Mouse (Mus musculus): ENCODE data around the gene Uap1l1. TPM values are rescaled to one million over a fixed set of nuclear protein-coding genes. Genes with fewer than 3 reads are reported as not detected.
A peak's percentile ranks its signal among the peaks of the same experiment; 100 is the strongest.

Uap1l1 gene
- polyA plus RNA-seq, 1 experiment from 2014 or later = 7.3 TPM

DNA sequence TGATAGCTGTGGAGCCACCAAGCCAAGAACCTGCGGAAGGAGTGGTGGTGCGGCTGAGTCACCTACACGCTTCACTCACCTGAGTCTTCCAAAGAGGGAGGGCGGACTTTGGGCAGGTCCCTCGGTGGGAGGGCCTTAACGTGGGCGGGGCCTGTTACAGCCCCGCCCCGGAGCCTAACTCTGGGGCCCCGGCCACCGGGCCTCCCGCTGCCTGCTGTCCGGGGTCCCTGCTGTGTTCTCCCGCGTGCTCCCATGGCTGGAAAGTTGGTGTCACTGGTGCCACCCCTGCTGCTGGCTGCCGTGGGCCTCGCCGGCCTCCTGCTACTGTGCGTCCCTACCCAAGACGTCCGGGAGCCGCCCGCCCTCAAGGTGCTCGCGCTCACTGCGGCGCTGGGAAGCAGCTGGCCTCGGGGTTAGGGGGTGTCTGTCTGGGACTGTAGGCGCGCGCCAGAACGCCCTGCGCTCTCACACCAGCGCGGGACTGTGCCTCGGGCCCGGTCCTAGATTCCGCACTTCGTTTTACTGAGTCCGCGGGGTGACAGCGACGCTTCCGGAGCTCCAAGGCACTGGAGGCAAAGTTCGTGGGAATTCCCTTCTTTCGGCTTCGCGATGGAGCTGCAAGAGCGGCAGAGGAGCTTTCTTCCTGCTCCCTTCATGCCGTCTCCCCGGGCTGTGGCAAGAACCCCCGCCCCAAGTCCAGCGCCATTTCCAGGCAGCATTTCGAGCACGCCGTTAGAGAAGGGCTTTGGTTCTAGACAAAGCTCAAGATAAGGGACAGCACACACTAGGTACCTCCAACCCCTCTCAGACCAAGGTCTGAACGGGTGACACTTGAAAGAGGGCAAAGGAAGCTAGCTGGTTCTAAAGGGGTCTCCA, 30.5 kb upstream of the Uap1l1 start, which contains the start of gene Entpd2:
Gene Entpd2 (plus strand): TSS at position 154 of the 876 bp plus-strand sequence.
- Histone ChIP-seq H3K9me3 (no peaks in the 10 kb centered on the region), H3K4me1 (peaks cover 31% of the 10 kb centered on the region), H3K4me3 (peak within 1 kb of the TSS; percentile 52), H3K27ac (no peak within 1 kb of the TSS), H3K27me3 (ENCODE audit: poor library complexity, severe bottlenecking) (peaks cover 77% of the 10 kb centered on the region), H3K36me3 (replicated peaks) (no peaks in the 10 kb centered on the region)
- WGBS = under 1% methylated on average over 57 of the region's 57 CpGs
- DNase-seq (ENCODE audit: extremely low spot score, low spot score) = no peak

DNA sequence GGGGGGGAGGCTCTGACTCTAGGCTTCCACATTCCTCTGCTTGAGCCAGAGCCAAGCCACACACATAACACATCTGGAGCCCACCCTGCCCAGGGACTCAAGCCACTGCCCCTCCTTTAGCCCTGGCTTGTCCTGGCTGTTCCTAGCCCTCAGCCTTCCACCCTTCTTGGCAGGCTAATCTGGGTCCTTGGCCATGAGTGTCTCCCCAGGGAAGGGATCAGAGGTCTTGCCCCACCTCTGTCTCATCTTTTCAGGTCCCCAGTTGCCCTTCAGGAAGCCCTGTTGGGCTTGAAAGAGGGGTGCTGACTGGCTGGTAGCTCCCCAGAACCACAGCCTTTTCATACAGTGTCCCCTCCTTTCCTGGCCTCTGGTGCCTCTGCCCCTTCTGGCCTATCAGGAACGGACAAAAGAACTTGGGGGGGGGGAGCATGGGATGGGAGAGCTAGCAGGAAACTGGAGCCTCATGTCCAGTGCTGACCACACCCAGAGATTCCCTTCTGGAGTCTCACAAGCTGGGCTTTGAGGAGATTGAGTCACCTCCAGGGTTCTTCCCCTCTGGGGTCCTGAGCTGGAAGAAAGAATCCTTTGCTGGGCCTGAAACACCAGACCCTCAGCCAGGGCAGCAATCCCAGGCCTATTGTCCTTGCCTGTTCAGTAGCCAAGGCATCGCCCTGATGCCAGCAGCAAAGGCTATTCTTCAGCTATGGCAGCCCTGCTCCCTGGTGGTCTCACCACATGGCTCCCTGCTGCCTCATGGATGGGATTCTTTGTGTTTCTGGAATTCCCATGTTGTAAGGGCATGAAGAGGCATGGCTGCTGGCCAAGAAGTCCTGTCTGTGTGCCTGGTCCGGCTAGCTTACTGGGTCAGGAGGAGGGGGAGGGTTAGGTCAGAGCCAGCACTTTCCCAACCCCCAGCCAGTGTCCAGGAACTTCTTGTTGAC, 29.1 kb upstream of the Uap1l1 start:
- H3K27ac ChIP-seq = no peak overlapping the region
- DNase-seq (ENCODE audit: extremely low spot score, low spot score) = no peak
- H3K36me3 ChIP-seq (replicated peaks) = no peaks in the 10 kb centered on the region
- no peaks in the 10 kb centered on the region for H3K9me3 ChIP-seq
- H3K4me1 ChIP-seq = peaks cover 26% of the 10 kb centered on the region
- WGBS = 35% methylated on average over 3 of the region's 3 CpGs
- peaks cover 63% of the 10 kb centered on the region for H3K27me3 ChIP-seq (ENCODE audit: poor library complexity, severe bottlenecking)
- H3K4me3 ChIP-seq = 0 out of 2 replicates have a peak overlapping the region, but pooled peaks have one; percentile 2

DNA sequence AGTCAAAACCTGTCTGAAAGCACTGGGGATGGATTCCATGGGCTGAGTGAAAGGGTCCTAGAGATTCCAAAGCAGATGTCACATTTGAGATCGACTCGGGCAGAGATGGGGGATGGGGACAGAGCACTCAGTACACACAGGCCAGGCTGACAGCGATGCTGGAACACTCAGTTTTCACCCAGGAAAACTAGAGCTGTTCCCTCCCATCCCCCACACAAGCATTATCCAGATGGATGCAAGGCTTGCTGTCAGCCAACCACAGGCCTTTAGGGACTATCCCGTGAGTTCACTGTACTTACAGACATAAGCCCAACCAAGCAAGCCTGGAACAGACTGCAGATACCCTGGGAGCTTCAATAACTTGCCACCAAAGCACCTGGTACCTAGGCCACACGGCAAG, 25.8 kb upstream of the Uap1l1 start:
- H3K4me1 ChIP-seq = peaks cover 22% of the 10 kb centered on the region
- H3K27ac ChIP-seq = no peak overlapping the region
- DNase-seq (ENCODE audit: extremely low spot score, low spot score) = no peak
- H3K9me3 ChIP-seq = no peaks in the 10 kb centered on the region
- WGBS = 80% methylated on average over 5 of the region's 5 CpGs
- H3K36me3 ChIP-seq (replicated peaks) = no peaks in the 10 kb centered on the region
- peaks cover 30% of the 10 kb centered on the region for H3K27me3 ChIP-seq (ENCODE audit: poor library complexity, severe bottlenecking)
- no peak overlapping the region for H3K4me3 ChIP-seq

DNA sequence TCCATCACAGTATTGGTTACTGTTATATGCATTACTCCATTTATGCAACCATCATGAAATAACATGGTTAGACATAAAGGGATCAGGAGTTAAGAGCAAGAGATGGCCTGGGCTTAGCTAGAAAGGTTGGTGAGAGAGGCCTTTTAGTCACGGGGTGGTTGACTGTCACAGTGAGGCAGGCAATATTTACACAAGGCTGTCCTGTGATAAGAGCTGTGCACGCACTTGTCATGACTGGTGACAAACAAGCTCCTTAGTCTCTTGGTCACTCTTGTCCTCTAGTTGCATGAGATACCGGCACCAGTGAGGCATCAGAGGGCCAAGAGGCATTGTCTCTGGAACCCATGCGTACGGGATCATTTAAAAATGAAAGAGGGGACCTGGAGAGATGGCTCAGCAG, 19.0 kb upstream of the Uap1l1 start:
- DNase-seq (ENCODE audit: extremely low spot score, low spot score) = no peak
- H3K36me3 ChIP-seq (replicated peaks) = no peaks in the 10 kb centered on the region
- no peaks in the 10 kb centered on the region for H3K4me1 ChIP-seq
- H3K27ac ChIP-seq = no peak overlapping the region
- no peak overlapping the region for H3K4me3 ChIP-seq
- WGBS = 83% methylated on average over 5 of the region's 5 CpGs
- H3K27me3 ChIP-seq (ENCODE audit: poor library complexity, severe bottlenecking) = no peaks in the 10 kb centered on the region
- H3K9me3 ChIP-seq = no peaks in the 10 kb centered on the region

DNA sequence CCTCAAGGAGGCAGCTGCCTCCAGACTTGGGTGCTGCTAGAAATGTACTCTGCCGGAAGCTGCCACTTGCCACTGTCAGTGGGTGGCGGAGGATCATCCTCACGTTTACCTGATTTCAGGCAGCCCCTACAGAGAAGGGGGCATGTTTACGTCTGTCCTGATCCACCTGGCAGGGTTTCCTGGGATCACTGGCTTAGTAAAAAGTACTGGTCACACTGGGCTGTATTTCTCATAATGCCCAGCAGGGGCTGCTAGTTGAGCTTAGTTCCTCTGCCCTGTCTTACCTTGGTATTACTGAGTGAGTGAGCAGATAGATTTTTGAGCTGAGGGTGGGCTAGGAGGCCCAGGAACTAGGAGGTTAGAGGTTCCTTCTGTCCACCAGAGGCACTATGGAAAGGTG, 11.1 kb upstream of the Uap1l1 start:
- no peak for DNase-seq (ENCODE audit: extremely low spot score, low spot score)
- Histone ChIP-seq H3K27me3 (ENCODE audit: poor library complexity, severe bottlenecking) (no peaks in the 10 kb centered on the region), H3K4me1 (peaks cover 34% of the 10 kb centered on the region), H3K9me3 (no peaks in the 10 kb centered on the region), H3K36me3 (replicated peaks) (peaks cover 50% of the 10 kb centered on the region), H3K4me3 (no peak overlapping the region), H3K27ac (no peak overlapping the region)
- WGBS = 60% methylated on average over 4 of the region's 4 CpGs

DNA sequence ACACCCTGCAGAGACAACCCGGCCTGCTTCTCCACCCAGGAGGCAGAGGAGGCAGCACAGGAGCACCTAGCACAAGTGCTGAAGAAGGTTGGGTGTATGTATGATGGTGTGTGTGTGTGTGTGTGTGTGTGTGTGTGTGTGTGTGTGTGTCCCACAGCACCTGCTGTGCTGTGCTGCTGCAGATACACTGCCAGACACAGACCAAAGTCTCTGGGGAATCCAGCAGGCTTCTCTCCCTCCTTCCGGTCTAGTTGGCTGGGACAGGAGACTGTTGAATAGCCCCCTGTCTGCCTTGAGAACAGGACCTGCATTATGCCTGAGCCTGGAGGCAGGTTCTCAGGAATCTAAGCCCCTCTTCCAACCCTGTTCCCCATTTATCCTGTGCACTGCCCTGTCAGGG, 7.9 kb upstream of the Uap1l1 start:
- H3K4me1 ChIP-seq = peaks cover 40% of the 10 kb centered on the region
- no peak for DNase-seq (ENCODE audit: extremely low spot score, low spot score)
- H3K9me3 ChIP-seq = no peaks in the 10 kb centered on the region
- 34% methylated on average over 2 of the region's 2 CpGs for WGBS
- peak overlapping the region; percentile 95; the same call in 1 of the 2 replicates for H3K27ac ChIP-seq
- H3K27me3 ChIP-seq (ENCODE audit: poor library complexity, severe bottlenecking) = peaks cover 5% of the 10 kb centered on the region
- peaks cover 44% of the 10 kb centered on the region for H3K36me3 ChIP-seq (replicated peaks)
- peak overlapping the region; percentile 97 for H3K4me3 ChIP-seq

DNA sequence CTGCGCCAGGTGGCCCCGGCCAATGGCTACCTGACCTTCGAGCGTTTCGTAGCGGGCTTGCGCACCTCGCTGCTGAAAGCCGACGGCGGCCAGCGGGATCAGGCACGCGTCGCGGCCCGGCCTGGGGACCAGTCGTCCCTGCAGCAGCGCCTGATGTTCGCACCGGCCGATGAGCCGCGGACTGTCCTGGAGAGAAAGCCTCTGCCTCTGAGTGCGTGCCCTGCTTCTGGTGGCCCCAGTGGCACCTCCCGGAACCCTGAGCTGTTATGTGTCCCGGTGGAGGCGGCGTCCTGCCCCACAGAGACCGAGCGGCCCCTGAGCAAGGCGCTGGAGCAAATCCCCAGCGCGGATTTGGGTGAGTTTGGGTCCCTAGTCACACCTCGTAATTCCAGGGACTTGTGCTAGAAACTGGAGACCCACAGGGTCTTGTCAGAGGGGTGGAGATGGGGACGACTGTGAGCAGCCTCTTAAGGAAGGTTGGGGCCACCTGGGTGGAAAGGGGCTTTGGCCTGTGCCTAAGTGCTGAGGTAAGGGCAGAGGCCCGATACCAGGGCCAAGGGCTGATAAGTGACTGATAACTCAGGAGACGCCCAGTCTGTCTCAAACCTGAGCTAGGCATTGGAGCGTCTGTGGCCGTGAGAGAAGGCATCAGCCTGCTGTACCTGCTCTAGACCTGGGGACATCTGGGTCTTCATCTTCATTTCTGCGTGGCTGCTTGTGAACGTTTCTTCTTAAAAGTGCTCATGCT, 7.3 kb upstream of the Uap1l1 start:
- peak; percentile 48 for DNase-seq (ENCODE audit: extremely low spot score, low spot score)
- H3K27ac ChIP-seq = peak overlapping the region; percentile 95
- peak overlapping the region; percentile 97 for H3K4me3 ChIP-seq

DNA sequence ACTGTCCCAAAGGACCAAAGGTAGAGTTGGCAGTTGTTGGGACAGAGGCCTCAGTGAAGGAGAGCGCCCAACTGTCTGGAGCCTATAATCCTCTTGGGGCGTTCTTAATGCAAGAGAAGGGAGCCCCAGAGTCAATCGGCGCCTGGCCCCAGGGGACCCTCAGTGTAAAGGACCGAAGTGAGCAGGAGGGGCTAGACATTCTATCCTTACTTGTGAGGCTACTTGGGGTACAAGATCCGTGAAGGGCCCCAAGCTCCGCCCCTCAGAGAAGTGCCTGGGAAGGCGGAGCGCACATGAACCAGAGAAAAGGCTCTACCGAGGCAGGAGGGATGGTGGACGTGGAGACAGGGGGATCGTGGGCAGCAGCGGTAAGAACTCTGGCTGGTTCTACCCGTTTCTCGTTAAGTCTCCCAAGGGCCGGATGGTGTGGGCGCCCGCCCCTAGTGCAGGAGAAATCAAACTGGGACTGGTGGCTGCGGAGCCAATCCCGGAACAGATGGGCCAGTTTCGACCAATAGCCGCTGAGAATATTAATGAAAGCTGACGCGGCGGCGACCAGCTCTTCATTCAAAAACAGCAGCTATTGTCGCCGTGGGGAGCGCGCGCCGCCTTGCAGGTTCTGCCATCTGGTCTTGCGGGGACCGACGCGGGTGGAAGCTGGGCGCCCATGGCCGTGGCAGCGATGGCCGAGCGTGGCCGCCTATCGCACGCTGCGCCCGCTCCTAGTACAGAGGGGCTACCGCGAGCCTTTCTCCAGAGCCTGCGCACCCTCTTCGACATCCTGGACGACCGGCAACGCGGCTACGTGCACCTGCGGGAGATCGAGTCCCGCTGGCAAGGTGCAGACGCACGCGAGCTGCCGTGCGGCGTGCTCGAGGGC, 6.5 kb upstream of the Uap1l1 start, which contains the start of gene Sapcd2:
Gene Sapcd2 (plus strand): TSS at position 558 of the 880 bp plus-strand sequence.
- H3K27ac ChIP-seq = peak within 1 kb of the TSS; percentile 95
- peaks cover 40% of the 10 kb centered on the region for H3K4me1 ChIP-seq
- peaks cover 29% of the 10 kb centered on the region for H3K36me3 ChIP-seq (replicated peaks)
- no peaks in the 10 kb centered on the region for H3K9me3 ChIP-seq
- peak within 1 kb of the TSS; percentile 97 for H3K4me3 ChIP-seq
- H3K27me3 ChIP-seq (ENCODE audit: poor library complexity, severe bottlenecking) = peaks cover 6% of the 10 kb centered on the region
- under 1% methylated on average over 65 of the region's 65 CpGs for WGBS
- peak; percentile 93 for DNase-seq (ENCODE audit: extremely low spot score, low spot score)

More for the DNA sequence above, 7.3 kb upstream of the Uap1l1 start:
- H3K9me3 ChIP-seq = no peaks in the 10 kb centered on the region
- peaks cover 40% of the 10 kb centered on the region for H3K4me1 ChIP-seq
- 2% methylated on average over 42 of the region's 42 CpGs for WGBS
- peaks cover 38% of the 10 kb centered on the region for H3K36me3 ChIP-seq (replicated peaks)
- H3K27me3 ChIP-seq (ENCODE audit: poor library complexity, severe bottlenecking) = peaks cover 5% of the 10 kb centered on the region

DNA sequence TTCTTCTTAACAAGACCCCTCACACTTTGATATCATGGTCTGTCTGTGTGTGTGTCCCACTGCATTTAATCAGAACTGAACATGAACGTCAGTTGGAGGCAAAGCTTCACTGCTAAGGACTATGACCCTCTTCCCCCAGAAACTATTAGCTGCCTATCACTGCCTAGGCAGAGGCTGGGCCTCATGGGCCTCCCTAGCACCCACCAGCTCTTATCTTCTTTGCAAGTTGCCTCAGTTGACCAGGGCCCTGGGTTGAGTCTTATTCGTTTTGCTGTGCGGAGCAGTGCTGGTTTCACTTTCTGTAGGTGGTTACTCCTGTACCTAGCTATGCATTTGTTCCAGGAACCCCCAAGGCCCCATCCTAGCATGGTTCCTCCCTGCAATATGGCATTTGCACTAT, 4.5 kb upstream of the Uap1l1 start:
- peaks cover 43% of the 10 kb centered on the region for H3K4me1 ChIP-seq
- H3K27me3 ChIP-seq (ENCODE audit: poor library complexity, severe bottlenecking) = peaks cover 25% of the 10 kb centered on the region
- no peaks in the 10 kb centered on the region for H3K9me3 ChIP-seq
- WGBS = 88% methylated on average over 3 of the region's 3 CpGs
- H3K27ac ChIP-seq = no peak overlapping the region
- H3K36me3 ChIP-seq (replicated peaks) = peaks cover 9% of the 10 kb centered on the region
- DNase-seq (ENCODE audit: extremely low spot score, low spot score) = no peak
- no peak overlapping the region for H3K4me3 ChIP-seq

DNA sequence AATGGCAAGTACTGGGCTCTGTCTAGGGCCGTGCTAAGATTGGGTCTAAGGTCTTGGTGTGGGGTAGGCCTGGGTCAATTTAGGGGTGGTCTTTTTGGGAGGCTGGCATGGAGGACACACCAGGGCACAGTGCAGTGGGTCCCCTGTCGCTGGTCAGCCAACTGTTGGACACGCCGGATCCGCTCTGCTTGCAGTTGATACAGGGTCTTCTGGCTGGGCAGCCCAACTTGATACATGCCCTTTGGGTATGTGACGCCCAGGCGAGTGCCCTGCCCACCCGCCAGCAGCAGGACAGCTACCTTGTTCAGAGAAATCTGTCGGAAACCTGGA, 756 bp downstream of the Uap1l1 start:
- Histone ChIP-seq H3K27ac (no peak overlapping the region), H3K36me3 (replicated peaks) (no peaks in the 10 kb centered on the region), H3K4me1 (peaks cover 14% of the 10 kb centered on the region), H3K4me3 (peak overlapping the region; percentile 69), H3K27me3 (ENCODE audit: poor library complexity, severe bottlenecking) (peaks cover 53% of the 10 kb centered on the region), H3K9me3 (no peaks in the 10 kb centered on the region)
- WGBS = 26% methylated on average over 9 of the region's 9 CpGs
- no peak for DNase-seq (ENCODE audit: extremely low spot score, low spot score)

DNA sequence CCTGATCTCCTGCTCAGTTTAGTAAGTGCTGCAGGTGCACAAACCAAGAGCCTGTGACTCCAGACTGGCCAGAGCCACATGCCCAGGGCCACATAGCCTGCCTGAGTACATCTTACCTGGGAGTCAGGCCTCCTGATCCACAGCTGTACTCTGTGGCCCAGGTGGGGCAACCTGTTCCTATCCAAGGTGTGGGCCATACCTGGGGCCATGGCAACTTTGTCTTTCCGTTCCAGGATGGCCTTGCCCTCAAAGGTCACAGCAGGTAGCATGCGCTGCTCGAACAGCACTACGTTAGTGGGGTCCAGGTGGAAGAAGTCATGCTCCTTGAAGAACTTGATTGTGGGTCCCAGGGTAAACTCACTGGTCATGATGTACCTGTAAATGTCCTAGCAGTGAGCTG, 1.2 kb downstream of the Uap1l1 start:
- H3K27ac ChIP-seq = no peak overlapping the region
- peaks cover 52% of the 10 kb centered on the region for H3K27me3 ChIP-seq (ENCODE audit: poor library complexity, severe bottlenecking)
- peaks cover 14% of the 10 kb centered on the region for H3K4me1 ChIP-seq
- DNase-seq (ENCODE audit: extremely low spot score, low spot score) = no peak
- peak overlapping the region; percentile 69; the same call in 1 of the 2 replicates for H3K4me3 ChIP-seq
- 90% methylated on average over 4 of the region's 4 CpGs for WGBS
- H3K36me3 ChIP-seq (replicated peaks) = no peaks in the 10 kb centered on the region
- H3K9me3 ChIP-seq = no peaks in the 10 kb centered on the region
